Mouse (Mus musculus) kidney, adult 9 months (tissue): ENCODE results near the gene Olfr402.
"Not testable (repeated sequence)": the region's sequence is repeated elsewhere in the genome, so short reads cannot be mapped to it uniquely, and the experiment has no call there.

ENCODE experiments used
- DNase-seq: peaks from one replicate; pipeline ENCODE4 v3.0.0; 2022

The Olfr402 gene

GRCm38 (mm10) chr11:74153229-74153628, at the start of gene Olfr402:
Olfr402 (plus strand) TSS chr11:74153529.
- DNase-seq = no peak

DNA sequence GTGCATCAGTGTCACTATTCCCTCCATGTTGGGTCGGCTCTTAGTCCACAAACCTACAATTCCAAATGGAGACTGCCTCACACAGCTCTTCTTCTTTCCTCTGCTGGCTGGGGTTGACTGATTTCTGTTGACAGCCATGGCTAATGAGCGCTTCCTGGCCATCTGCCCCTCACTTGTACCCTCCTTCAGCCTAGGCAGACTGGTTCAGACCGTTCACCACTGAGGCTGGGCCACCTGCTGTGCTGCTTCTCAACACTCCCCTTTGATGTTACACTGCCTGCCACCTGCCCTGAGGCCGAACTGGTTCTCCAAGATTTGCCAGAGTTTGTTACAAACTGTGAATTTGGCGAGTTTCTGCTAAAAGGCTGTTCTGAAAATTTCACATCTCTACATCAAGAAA, 48.3 kb upstream of the Olfr402 start:
- no peak for DNase-seq

GRCm38 (mm10) chr11:74113412-74113811, 39.9 kb upstream of the Olfr402 start, which contains the start of gene Olfr401:
Olfr401 (plus strand) TSS chr11:74113712.
- no peak for DNase-seq

DNA sequence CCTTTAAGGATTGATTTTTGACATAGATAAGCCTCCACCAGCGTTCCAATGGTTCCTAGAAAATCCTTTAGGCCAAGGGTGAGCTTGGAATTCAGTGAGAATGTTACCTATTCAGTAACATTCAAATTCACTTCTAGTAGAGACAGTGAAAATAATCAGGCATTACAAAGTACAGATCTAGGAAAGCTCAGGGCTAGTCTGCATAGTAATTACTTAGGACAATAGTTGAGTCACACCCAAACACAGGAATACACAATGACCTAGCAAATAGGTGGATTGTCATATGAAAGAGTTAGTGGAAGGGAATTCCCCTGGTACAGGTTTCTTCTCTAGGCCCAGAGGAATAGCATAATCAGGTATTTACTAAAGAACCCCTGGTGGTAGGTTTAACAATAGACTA, 13.3 kb upstream of the Olfr402 start:
- DNase-seq = not testable (repeated sequence)

GRCm38 (mm10) chr11:74145866-74146265, 7.5 kb upstream of the Olfr402 start:
- peak; percentile 9 for DNase-seq

DNA sequence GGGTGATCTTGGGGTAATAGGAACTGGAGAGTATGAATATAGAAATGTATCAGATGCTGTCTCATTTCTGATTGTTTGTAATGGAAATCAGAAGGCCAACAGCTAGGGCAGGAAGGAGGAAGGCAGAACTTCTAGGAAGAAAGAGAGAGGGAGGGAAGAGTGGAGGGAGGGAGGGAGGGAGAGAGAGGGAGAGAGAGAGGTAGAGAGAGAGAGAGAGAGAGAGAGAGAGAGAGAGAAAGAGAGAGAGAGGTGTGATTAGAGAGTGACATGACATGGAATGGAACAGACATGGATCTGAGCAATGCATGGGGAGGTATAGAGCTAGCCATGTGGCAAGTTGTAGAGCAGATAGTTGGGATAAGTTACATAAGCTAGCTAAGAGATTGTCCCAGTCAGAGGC, 15.4 kb downstream of the Olfr402 start:
- no peak for DNase-seq

DNA sequence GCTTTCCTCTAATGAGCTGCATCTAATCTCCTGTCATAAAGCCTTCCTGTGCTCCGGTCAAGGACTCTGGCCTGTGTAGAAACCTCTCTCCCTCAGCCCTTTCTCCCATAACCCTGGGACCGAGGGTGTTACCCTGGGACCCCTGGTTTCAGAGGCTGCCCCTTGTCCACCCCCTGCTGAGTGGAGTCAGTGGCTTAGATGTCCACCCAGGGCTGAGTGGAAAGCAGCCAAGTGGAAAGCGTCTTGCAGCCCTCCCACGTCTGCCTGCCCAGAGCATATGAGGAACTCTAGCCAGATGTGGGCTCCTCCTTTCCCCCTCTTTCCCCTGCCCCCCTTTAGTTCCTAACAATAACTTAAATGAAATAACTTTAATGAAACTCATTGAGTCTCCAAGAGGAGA, 29.8 kb downstream of the Olfr402 start:
- DNase-seq = peak; percentile 6

GRCm38 (mm10) chr11:74183745-74184144, 30.4 kb downstream of the Olfr402 start:
- peak; percentile 3 for DNase-seq

- DNase-seq = no peak
Measured at GRCm38 (mm10) chr11:74185949-74186348, 32.6 kb downstream of the Olfr402 start, which contains the start of gene Olfr403. Olfr403 (plus strand) TSS chr11:74186249.
